Mouse (Mus musculus): ENCODE measurements around the gene Sfxn5. TPM values are rescaled to one million over a fixed set of nuclear protein-coding genes. Genes with fewer than 3 reads are reported as not detected.

Sfxn5 gene
- polyA plus RNA-seq, 1 experiment: 2.0 TPM

- no peak overlapping the region for H3ac ChIP-seq (ENCODE audit: control insufficient read depth, insufficient read length)
- H3K4me3 ChIP-seq: peak overlapping the region; percentile 54
- no peaks in the 10 kb centered on the region for H3K36me3 ChIP-seq (ENCODE audit: control insufficient read depth, insufficient read depth)
- peaks cover 17% of the 10 kb centered on the region for H3K79me2 ChIP-seq (ENCODE audit: control insufficient read depth, insufficient read depth)
- peak overlapping the region; percentile 96 for H3K4me2 ChIP-seq (ENCODE audit: low read depth)
- H3K27me3 ChIP-seq (ENCODE audit: control insufficient read depth, insufficient read depth, insufficient read length): no peaks in the 10 kb centered on the region
- no peak for TF ChIP-seq POLR2A (IDR thresholded peaks at IDR 0.05; ENCODE audit: insufficient read length, low read depth)
- TF ChIP-seq POLR2AphosphoS2 (IDR thresholded peaks at IDR 0.05; ENCODE audit: insufficient read length, low read depth): no peak
- no peak for TF ChIP-seq TCF12 (IDR thresholded peaks at IDR 0.05; ENCODE audit: insufficient read depth, poor library complexity, severe bottlenecking)
- TF ChIP-seq CEBPB (IDR thresholded peaks at IDR 0.05; ENCODE audit: insufficient read depth, poor library complexity, severe bottlenecking): no peak
- TF ChIP-seq MYOD1 (IDR thresholded peaks at IDR 0.05; ENCODE audit: control insufficient read depth in 1 of 3, insufficient read length in 2 of 3, low read depth in 2 of 3): no peak
- TF ChIP-seq USF1 (IDR thresholded peaks at IDR 0.05; ENCODE audit: low read depth): no peak
- TF ChIP-seq MAX (IDR thresholded peaks at IDR 0.05; ENCODE audit: low read depth): no peak
- no peak for TF ChIP-seq E2F4 (IDR thresholded peaks at IDR 0.05; ENCODE audit: insufficient read depth)
- TF ChIP-seq TCF3 (IDR thresholded peaks at IDR 0.05; ENCODE audit: insufficient read length, low read depth): no peak
- no peak for TF ChIP-seq MYOG (IDR thresholded peaks at IDR 0.05; ENCODE audit: control insufficient read depth in 1 of 3, insufficient read depth in 1 of 3, insufficient read length in 2 of 3, low read depth in 2 of 3)
- no peak for TF ChIP-seq SRF (IDR thresholded peaks at IDR 0.05; ENCODE audit: control insufficient read depth, insufficient read length, low read depth)
- TF ChIP-seq REST (IDR thresholded peaks at IDR 0.05; ENCODE audit: insufficient read depth, insufficient read length): no peak
Measured at GRCm38 (mm10) chr6:85371859-85372405, 38.7 kb upstream of the Sfxn5 start.

- Histone ChIP-seq H3K4me3 (no peak overlapping the region), H3K27me3 (ENCODE audit: control insufficient read depth, insufficient read depth, insufficient read length) (no peaks in the 10 kb centered on the region), H3K36me3 (ENCODE audit: control insufficient read depth, insufficient read depth) (no peaks in the 10 kb centered on the region), H3K4me2 (ENCODE audit: low read depth) (peak overlapping the region; percentile 60), H3K79me2 (ENCODE audit: control insufficient read depth, insufficient read depth) (peaks cover 21% of the 10 kb centered on the region), H3ac (ENCODE audit: control insufficient read depth, insufficient read length) (no peak overlapping the region)
- no peak for TF ChIP-seq MYOD1 (IDR thresholded peaks at IDR 0.05; ENCODE audit: control insufficient read depth in 1 of 3, insufficient read length in 2 of 3, low read depth in 2 of 3)
- TF ChIP-seq MYOG (IDR thresholded peaks at IDR 0.05; ENCODE audit: control insufficient read depth in 1 of 3, insufficient read depth in 1 of 3, insufficient read length in 2 of 3, low read depth in 2 of 3): no peak
- TF ChIP-seq TCF12 (IDR thresholded peaks at IDR 0.05; ENCODE audit: insufficient read depth, poor library complexity, severe bottlenecking): no peak
- TF ChIP-seq CEBPB (IDR thresholded peaks at IDR 0.05; ENCODE audit: insufficient read depth, poor library complexity, severe bottlenecking): no peak
- no peak for TF ChIP-seq E2F4 (IDR thresholded peaks at IDR 0.05; ENCODE audit: insufficient read depth)
- TF ChIP-seq USF1 (IDR thresholded peaks at IDR 0.05; ENCODE audit: low read depth): no peak
- TF ChIP-seq REST (IDR thresholded peaks at IDR 0.05; ENCODE audit: insufficient read depth, insufficient read length): no peak
- TF ChIP-seq POLR2AphosphoS2 (IDR thresholded peaks at IDR 0.05; ENCODE audit: insufficient read length, low read depth): no peak
- no peak for TF ChIP-seq POLR2A (IDR thresholded peaks at IDR 0.05; ENCODE audit: insufficient read length, low read depth)
- no peak for TF ChIP-seq SRF (IDR thresholded peaks at IDR 0.05; ENCODE audit: control insufficient read depth, insufficient read length, low read depth)
- TF ChIP-seq MAX (IDR thresholded peaks at IDR 0.05; ENCODE audit: low read depth): no peak
- TF ChIP-seq TCF3 (IDR thresholded peaks at IDR 0.05; ENCODE audit: insufficient read length, low read depth): no peak
Measured at GRCm38 (mm10) chr6:85370666-85371430, 37.6 kb upstream of the Sfxn5 start.

GRCm38 (mm10) chr6:85370041-85370440 lies 36.8 kb upstream of the Sfxn5 start:
- H3ac ChIP-seq (ENCODE audit: control insufficient read depth, insufficient read length): no peak overlapping the region
- no peaks in the 10 kb centered on the region for H3K36me3 ChIP-seq (ENCODE audit: control insufficient read depth, insufficient read depth)
- H3K4me3 ChIP-seq: no peak overlapping the region
- peaks cover 24% of the 10 kb centered on the region for H3K79me2 ChIP-seq (ENCODE audit: control insufficient read depth, insufficient read depth)
- H3K27me3 ChIP-seq (ENCODE audit: control insufficient read depth, insufficient read depth, insufficient read length): no peaks in the 10 kb centered on the region
- H3K4me2 ChIP-seq (ENCODE audit: low read depth): peak overlapping the region; percentile 60
- TF ChIP-seq MYOG (IDR thresholded peaks at IDR 0.05; ENCODE audit: control insufficient read depth in 1 of 3, insufficient read depth in 1 of 3, insufficient read length in 2 of 3, low read depth in 2 of 3): peak in 1 of 3 experiments; percentile 46
- peak in 2 of 3 experiments; percentile 55 to 81 for TF ChIP-seq MYOD1 (IDR thresholded peaks at IDR 0.05; ENCODE audit: control insufficient read depth in 1 of 3, insufficient read length in 2 of 3, low read depth in 2 of 3)
- TF ChIP-seq MAX (IDR thresholded peaks at IDR 0.05; ENCODE audit: low read depth): no peak

- Histone ChIP-seq H3K36me3 (ENCODE audit: control insufficient read depth, insufficient read depth) (no peaks in the 10 kb centered on the region), H3K4me3 (no peak overlapping the region)
- no peak for TF ChIP-seq POLR2A (IDR thresholded peaks at IDR 0.05; ENCODE audit: insufficient read length, low read depth)
- TF ChIP-seq MYOD1 (IDR thresholded peaks at IDR 0.05; ENCODE audit: control insufficient read depth in 1 of 3, insufficient read length in 2 of 3, low read depth in 2 of 3): peak in 2 of 3 experiments; percentile 4 to 51
- TF ChIP-seq CEBPB (IDR thresholded peaks at IDR 0.05; ENCODE audit: insufficient read depth, poor library complexity, severe bottlenecking): peak; percentile 17; the same call in 1 of the 2 replicates
Measured at GRCm38 (mm10) chr6:85369181-85369860, 36.1 kb upstream of the Sfxn5 start.

More at GRCm38 (mm10) chr6:85369181-85369860, 36.1 kb upstream of the Sfxn5 start:
- peak overlapping the region; percentile 60 for H3K4me2 ChIP-seq (ENCODE audit: low read depth)
- no peak overlapping the region for H3ac ChIP-seq (ENCODE audit: control insufficient read depth, insufficient read length)
- H3K79me2 ChIP-seq (ENCODE audit: control insufficient read depth, insufficient read depth): peaks cover 24% of the 10 kb centered on the region
- H3K27me3 ChIP-seq (ENCODE audit: control insufficient read depth, insufficient read depth, insufficient read length): no peaks in the 10 kb centered on the region
